Mouse (Mus musculus) right cerebral cortex, postnatal 25 days (tissue): ENCODE results near the gene Fam229a.

Experiments
- DNase-seq: peaks from one replicate; pipeline ENCODE4 v3.0.0; 2022

Fam229a gene

DNA sequence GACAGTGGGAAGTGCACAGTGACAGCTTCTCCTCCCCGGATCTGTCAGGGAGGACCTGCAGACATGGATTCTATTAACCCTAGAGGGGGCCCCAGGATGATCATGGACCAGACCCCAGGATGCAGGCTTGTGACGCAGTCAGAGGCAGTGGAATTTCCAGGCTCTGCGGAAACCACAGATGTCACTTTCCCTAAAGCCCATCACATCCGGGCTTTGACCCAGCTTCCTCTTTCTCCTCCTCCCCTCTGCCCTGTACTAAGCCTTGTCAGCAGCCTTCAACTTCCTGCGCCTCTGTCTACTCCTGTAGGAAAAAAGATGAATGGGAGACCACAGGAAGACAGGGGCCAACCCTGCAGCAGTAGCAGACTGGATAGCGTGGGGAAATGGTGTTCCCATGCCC is 5.6 kb downstream of the Fam229a start:
- DNase-seq: no peak

DNA sequence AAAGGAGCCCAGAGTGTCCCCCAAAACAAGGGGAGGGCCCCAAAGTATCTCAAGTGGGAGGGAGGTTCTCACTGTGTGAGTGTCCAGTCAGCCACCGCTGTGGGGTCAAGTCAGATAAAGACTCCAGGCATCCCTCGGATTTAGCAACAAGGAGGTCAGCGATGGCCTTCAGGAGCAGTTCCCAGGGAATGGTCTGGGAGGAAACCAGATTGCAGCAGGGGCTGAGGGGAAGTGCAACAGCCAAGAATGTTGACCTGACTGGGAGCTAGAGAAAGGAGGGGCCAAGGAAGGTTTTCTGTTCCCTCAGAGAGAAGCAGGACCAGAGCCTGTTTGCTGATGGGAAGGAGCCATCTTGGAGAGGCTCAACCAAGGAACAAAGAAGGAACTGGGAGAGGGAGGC is 8.0 kb downstream of the Fam229a start:
- no peak for DNase-seq

- DNase-seq: no peak
Observed at GRCm38 (mm10) chr4:129500017-129500416, 9.0 kb downstream of the Fam229a start.

DNA sequence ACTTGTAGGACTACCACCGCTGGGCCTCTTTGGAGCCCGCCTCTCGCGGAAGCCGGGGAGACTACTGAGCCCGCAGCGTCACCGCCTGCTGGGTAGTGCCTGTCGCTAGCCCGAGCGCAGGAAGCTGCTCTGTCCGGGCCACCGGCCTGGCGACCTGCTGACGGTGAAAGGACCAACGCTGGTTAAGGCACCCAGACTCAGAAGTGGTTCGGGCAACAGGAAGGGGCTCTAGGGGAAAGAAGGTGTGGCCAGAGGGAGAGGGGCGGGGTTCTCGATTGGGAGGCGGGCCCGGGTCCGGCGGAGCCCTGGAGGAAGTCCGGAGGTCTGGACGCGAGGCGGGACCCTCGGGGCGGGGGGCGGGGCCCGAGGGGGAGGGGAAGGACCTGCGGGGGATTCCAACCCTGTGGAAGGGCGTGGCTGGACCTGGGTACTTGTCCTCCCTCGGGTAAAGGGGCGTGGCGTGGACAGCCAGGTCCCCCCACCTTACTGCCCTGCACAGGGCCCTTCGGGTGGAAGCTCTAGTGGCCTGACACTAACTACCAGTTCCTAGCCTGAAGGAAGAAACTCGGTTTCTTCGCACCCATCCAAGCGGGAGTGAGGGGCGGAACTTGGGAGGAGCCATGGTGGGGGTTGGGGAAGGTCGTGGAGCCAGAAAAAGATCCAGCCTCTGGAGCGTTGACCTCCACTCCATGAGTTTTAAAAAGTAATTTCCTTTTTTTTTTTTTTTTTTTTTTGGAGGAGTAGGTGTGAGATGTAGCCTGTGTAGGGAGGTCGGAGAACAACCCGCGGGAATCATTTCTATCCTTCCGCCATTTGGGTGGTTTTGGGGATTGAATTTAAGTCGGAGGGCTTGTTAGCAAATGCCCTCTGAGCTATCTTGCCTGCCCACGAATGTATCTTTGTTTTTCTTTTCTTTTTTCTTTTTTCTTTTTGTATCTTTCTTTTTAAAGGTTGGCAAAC is 9.9 kb downstream of the Fam229a start:
- DNase-seq: peak; percentile 75

GRCm38 (mm10) chr4:129502327-129502888 is 11.4 kb downstream of the Fam229a start:
- no peak for DNase-seq

DNA sequence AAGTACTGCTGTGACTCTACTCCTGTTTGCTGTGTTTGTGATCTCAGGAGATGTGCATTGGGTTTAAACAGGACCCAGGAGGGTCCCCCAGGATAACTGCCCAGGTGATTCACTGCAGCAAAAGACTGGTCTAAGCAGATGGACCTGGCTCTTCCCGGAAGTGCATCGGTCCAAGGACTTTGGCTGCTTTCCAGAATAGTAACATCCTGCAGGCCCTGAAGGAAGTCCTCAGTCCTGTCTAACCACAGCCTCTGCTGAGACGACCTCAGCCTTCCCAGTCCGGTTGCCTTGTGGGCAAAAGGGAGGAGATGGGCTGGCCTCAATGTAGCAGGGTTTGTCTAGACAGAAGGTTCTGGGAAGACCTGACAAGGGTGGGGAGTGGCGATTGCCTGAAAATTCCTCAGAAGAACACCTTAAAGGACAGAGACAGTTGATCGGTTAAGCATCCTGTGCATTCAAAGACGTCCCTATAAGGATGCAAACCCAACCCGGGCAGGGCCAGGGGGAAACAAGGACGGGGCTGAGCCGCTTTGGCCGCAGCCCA is 12.0 kb downstream of the Fam229a start:
- DNase-seq: no peak

DNA sequence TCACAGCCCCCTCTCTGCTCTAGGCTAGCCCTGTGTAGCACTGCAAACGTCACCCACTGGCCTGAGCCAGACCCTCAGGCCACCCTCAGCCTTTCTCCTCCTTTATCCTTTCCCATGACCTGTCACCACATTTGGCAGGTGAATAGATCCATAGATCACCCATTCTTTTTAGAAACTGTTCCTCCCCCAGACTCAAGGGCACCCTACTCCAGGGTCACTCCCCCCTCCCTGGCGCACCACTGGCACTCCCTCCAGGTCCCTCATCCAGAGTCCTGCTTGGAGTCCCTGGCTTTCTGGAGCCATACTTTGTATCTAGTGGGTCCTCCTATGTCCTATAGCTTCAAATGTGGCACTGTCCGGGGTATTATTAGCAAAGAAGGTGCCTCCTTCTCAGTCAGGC is 14.5 kb downstream of the Fam229a start:
- DNase-seq: no peak

DNA sequence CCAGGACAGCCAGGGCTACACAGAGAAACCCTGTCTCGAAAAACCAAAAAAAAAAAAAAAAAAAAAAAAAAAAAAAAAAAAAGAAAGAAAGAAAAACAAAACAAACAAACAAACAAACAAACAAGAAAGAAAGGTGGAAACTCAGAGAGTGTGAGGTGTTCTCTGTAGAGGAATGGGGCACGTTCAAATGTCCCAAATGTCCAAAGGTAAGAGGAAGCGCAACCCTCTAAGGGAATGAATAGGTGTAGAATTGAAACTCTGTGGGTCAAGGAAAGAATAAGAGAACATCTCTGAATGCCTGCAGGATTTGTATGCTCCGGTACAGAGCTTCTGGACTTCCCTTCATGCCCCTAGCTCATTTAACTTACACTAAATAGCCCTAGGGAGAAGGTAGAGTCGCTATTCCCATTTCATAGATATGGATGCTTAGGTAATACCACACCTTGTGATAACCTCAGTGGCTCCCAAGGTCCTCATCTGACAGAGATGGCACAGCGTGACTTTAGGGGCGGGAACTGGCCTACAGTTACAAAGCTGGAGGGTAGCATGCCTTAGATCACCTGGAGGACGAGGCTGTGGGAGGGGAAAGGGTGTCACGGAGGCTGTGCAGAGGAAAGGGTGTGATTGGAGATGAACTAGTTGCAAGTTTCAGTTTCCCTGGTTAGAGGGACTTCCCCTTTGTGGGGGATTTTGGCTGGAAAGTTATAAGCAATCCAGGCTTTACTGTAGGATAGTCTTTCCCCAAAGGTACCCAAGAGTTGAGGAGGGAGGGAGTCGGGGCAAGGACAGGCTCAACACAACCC is 16.6 kb downstream of the Fam229a start:
- DNase-seq: no peak

DNA sequence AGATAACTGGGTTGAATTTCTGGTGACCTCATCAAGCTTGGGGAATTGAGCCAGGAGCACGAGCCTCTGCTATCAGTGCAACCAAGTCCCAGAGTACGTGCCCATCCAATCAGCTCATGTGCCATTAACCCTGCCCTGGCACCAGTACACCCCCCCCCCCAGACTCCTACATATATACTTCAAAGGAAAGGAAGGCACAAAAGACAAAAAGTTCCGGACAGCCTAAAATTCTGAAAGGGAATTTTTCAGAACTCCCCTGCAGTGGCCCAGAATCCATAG is 17.2 kb downstream of the Fam229a start:
- DNase-seq: no peak

- DNase-seq: no peak
Observed at GRCm38 (mm10) chr4:129508834-129509600, 18.0 kb downstream of the Fam229a start.

GRCm38 (mm10) chr4:129509650-129510049 is 18.7 kb downstream of the Fam229a start:
- DNase-seq: no peak

GRCm38 (mm10) chr4:129510723-129511412 is 19.9 kb downstream of the Fam229a start:
- no peak for DNase-seq

DNA sequence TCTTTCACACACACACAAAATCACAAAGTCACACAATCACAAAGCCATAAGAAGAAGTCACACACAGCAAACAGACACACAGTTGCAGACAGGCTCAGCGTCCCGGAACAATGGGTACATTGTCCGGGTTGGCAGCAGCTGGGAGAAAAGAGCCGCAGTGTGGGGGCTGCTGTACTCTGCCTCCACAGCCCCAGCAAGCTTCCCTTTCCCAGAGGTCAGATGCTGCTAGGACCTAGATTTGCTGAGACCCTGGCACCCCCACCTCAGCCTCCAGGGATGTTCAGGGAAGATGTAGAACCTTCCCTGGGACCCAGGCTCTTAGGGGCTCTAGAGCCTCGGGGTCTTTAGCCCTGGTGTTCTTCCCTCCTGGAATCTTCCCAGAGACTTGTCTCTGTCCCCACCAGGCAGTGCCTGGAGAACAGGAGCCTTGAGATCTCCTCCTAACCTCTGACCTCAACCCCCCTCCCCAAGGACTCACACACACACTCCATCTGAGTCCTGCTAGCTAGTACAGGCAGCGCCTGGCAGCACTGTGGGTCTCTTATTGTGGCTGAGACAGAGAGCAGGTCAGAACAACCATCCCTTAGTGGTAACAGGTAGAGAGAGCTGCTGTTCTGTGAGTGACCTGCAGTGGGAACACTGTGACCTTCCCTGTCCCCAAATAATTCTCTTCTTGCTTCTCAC is 20.6 kb downstream of the Fam229a start:
- no peak for DNase-seq

- peak; percentile 82 for DNase-seq
Observed at GRCm38 (mm10) chr4:129513086-129513767, 22.2 kb downstream of the Fam229a start, which contains the start of gene Marcksl1. TSS of gene Marcksl1 (plus strand) at chr4:129513581.

DNA sequence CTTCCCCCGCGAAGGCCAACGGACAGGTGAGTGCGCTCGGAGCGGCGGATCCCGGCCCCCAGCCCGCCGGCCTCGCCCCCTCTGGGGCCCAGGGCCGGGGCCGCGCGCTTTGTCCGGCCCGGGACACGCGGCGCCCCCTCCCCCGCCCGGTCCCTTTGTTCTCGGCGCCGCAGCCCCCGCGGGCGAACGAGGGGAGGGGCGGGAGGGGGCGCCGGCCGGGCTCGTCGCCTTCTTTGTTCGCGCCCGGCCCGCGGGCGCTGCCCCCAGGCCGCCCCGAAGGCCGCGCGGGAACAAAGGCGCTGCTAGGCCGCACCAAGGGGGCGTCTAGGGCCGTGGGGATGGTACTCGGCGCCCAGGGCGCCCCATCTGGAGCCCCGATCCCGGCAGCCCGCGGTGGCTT is 22.9 kb downstream of the Fam229a start:
- DNase-seq: no peak

- peak; percentile 61 for DNase-seq
Observed at GRCm38 (mm10) chr4:129514300-129514898, 23.4 kb downstream of the Fam229a start.

DNA sequence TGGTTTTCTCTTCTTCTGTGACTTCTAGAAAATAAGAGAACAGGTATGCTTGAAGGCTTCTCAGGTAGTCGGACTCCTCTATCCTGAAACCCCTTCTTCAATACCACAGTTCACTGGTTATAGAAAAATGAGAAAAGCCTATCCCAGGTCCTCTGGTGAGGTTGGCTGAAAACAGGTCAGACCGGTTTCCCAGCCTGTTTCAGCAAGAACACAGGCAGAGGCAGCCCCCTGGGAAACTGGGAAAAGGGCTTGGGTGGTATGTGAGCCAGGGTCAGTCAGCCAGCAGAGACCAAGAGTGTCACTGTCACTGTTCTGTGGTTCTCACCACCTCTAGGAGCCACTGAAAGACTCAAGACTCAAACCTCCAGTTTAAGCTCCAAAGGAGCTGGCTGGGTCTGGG is 25.9 kb downstream of the Fam229a start:
- no peak for DNase-seq

- DNase-seq: no peak
Observed at GRCm38 (mm10) chr4:129518519-129518918, 27.5 kb downstream of the Fam229a start.

DNA sequence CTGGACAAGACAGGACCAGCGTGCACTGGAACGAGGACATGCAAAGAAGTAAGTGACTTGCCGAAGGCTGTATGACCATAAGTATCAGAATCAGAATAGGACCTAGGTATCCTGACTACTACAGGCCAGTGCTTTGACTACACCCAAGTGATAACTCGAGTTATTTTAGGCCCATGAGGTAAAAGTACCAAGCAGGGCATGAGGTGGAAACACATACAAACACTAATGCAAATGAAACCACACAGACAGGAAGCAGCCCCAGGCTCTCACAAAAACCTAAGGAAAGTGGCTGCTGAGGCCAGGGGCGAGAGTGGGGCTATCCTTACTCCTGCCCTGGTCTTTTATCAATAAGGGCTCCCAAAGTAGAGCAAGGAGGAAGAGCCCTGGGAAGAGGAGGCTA is 34.3 kb downstream of the Fam229a start:
- no peak for DNase-seq

GRCm38 (mm10) chr4:129525889-129526288 is 34.9 kb downstream of the Fam229a start:
- DNase-seq: no peak
